Mouse (Mus musculus) E14TG2a.4 (cell line): Measurements from ENCODE around the gene Pitx3.

Source experiments
- CTCF ChIP-seq: conservative IDR thresholded peaks from 2 replicates; pipeline ENCODE4 v1.5.1; 2014; ENCODE audit warnings: low read length
- NANOG ChIP-seq: IDR thresholded peaks from 2 replicates; pipeline ENCODE4 v1.6.1; 2014; ENCODE audit warnings: borderline replicate concordance, low read length, mixed read lengths

DNA sequence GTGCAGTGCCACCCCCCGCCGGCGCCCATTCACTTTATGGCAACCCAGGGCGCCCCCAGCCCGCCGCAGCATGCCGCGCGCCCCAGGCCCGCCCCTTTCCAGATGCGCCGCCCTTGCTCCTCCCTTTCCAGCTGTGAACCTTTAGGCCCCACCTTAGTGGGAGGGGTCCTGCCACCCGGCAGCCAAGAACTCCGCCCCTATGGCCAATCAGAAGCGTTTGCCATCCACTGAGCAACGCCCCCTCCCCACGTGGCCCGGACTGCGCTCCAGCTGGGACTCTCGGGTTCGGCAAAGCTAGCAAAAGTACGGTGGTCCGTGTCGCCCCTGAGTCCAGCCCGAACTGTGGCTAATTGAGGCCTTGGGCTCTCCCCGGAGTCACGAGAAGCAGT lies 240 bp upstream of the Pitx3 start:
- TF ChIP-seq CTCF (no peak), NANOG (no peak)
